27 mouse cellular contexts compared by ENCODE assay signal in the genomic region with DNA sequence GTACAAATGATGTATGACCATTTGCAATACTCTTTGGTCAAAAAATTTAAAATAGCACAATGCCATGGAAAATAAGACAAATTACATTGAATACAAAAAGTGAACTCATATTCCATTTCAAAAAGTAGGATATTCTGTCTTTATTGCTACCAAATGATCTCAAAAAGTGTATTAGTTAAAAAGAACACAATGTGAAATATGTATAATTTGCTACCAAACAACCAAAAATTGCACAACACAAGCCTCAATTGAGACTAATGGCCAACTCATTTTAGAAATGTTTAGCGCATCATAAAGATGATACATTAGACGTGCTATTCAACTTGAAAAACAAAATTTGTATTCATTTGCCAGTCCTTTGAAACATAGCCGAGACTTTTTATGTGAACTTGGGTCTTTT.
"Had no signal": no experiment of that assay in that cellular context is flagged by ENCODE, and none has a peak within 500 bp of the region (broad histone marks: within the 10 kb centered on the region; RNA-seq: fewer than 3 reads in every experiment).

No protein-coding gene starts in this region.

- H3K9ac ChIP-seq: embryonic facial prominence, embryonic 12.5 days; embryonic facial prominence, embryonic 13.5 days; embryonic facial prominence, embryonic 15.5 days; forebrain, embryonic 12.5 days; forebrain, embryonic 13.5 days; forebrain, embryonic 15.5 days; forebrain, postnatal 0 days had no signal

- H3K4me1 ChIP-seq: embryonic facial prominence, embryonic 10.5 days; embryonic facial prominence, embryonic 12.5 days; forebrain, embryonic 10.5 days; forebrain, embryonic 12.5 days; forebrain, embryonic 13.5 days; forebrain, embryonic 15.5 days had no signal

- H3K27me3 ChIP-seq: embryonic facial prominence, embryonic 12.5 days; embryonic facial prominence, embryonic 13.5 days; embryonic facial prominence, embryonic 15.5 days; forebrain, embryonic 12.5 days; forebrain, embryonic 13.5 days; forebrain, embryonic 15.5 days had no signal

- H3K36me3 ChIP-seq: embryonic facial prominence, embryonic 12.5 days; embryonic facial prominence, embryonic 15.5 days; forebrain, embryonic 10.5 days; forebrain, embryonic 12.5 days; forebrain, embryonic 15.5 days had no signal

- H3K27ac ChIP-seq: embryonic facial prominence, embryonic 10.5 days; embryonic facial prominence, embryonic 12.5 days; embryonic facial prominence, embryonic 13.5 days; embryonic facial prominence, embryonic 15.5 days; forebrain, embryonic 10.5 days; forebrain, embryonic 12.5 days; forebrain, embryonic 13.5 days; forebrain, embryonic 15.5 days had no signal

- H3K4me2 ChIP-seq: embryonic facial prominence, embryonic 12.5 days; embryonic facial prominence, embryonic 13.5 days; embryonic facial prominence, embryonic 15.5 days; forebrain, embryonic 12.5 days; forebrain, embryonic 13.5 days; forebrain, embryonic 15.5 days had no signal

- ATAC-seq: forebrain, embryonic 13.5 days; forebrain, embryonic 14.5 days; forebrain, embryonic 15.5 days; forebrain, embryonic 16.5 days; forebrain, postnatal 0 days had no signal

- DNase-seq: cerebellum, adult 2 months; cerebellum, adult 8-10 months; cerebellum, adult 9-10 months; cerebellum, adult 9-11 months; cerebellum, postnatal 10 days; cerebellum, postnatal 14 days; cerebellum, postnatal 25 days; cerebellum, postnatal 36 days; embryo, embryonic 11 days; forebrain, postnatal 0 days; gastrocnemius, postnatal 10 days; gastrocnemius, postnatal 25 days; gastrocnemius, postnatal 36 days; heart, adult 11 months; heart, adult 18-20 months; heart, adult 2 months had no signal

- H3K4me3 ChIP-seq: embryonic facial prominence, embryonic 10.5 days; embryonic facial prominence, embryonic 12.5 days; embryonic facial prominence, embryonic 13.5 days; embryonic facial prominence, embryonic 15.5 days; erythroblast, embryonic 14.5 days; forebrain, embryonic 10.5 days; forebrain, embryonic 12.5 days; forebrain, embryonic 13.5 days; forebrain, embryonic 15.5 days; heart, adult 2 months had no signal

- H3K9me3 ChIP-seq: embryonic facial prominence, embryonic 10.5 days; embryonic facial prominence, embryonic 12.5 days; embryonic facial prominence, embryonic 13.5 days; embryonic facial prominence, embryonic 15.5 days; forebrain, embryonic 10.5 days; forebrain, embryonic 12.5 days; forebrain, embryonic 13.5 days; forebrain, embryonic 15.5 days had no signal
